Mouse (Mus musculus) hindbrain, embryonic 11.5 days (tissue): ENCODE data around the gene Sox18. TPM values are rescaled to one million over a fixed set of nuclear protein-coding genes. Genes with fewer than 3 reads are reported as not detected.

ENCODE experiments used
- ATAC-seq: fragments of 200-750 bp; cut with Nextera tagmentation; 2 replicates; pipeline ENCODE4 v1.8.0; 2017; ENCODE audit warnings: mild to moderate bottlenecking, moderate TSS enrichment, moderate library complexity; ENCODE audit not compliant: low FRiP score
- DNase-seq: peaks from one replicate; pipeline ENCODE4 v3.0.0-alpha.2; 2015; ENCODE audit warnings: low spot score
- H3K27ac ChIP-seq: fragments of 300-500 bp; sonication (generic); 2 replicates; pipeline ENCODE4 v1.5.1; 2014; ENCODE audit warnings: mild to moderate bottlenecking, low read depth, low read length
- H3K27me3 ChIP-seq: fragments of 300-500 bp; sonication (generic); 2 replicates; pipeline ENCODE4 v1.6.1; 2014; ENCODE audit warnings: mild to moderate bottlenecking, low read length, moderate library complexity, mixed read lengths; ENCODE audit not compliant: control insufficient read depth, insufficient read depth
- H3K36me3 ChIP-seq: fragments of 300-500 bp; sonication (generic); 2 replicates; pipeline ENCODE4 v1.6.1; 2014; ENCODE audit warnings: mild to moderate bottlenecking, low read length, moderate library complexity, mixed read lengths; ENCODE audit not compliant: control insufficient read depth, insufficient read depth
- H3K4me1 ChIP-seq: fragments of 300-500 bp; sonication (generic); replicated peaks from 2 replicates; pipeline ENCODE4 v1.6.1; 2014; ENCODE audit warnings: low read length, mixed read lengths; ENCODE audit not compliant: control insufficient read depth, insufficient read depth
- H3K4me2 ChIP-seq: fragments of 300-500 bp; sonication (generic); replicated peaks from 2 replicates; pipeline ENCODE4 v1.6.1; 2014; ENCODE audit warnings: mild to moderate bottlenecking, low read depth, low read length
- H3K4me3 ChIP-seq: fragments of 300-500 bp; sonication (generic); 2 replicates; pipeline ENCODE4 v1.5.1; 2014; ENCODE audit warnings: low read depth, low read length
- H3K9ac ChIP-seq: fragments of 300-500 bp; sonication (generic); 2 replicates; pipeline ENCODE4 v1.6.1; 2014; ENCODE audit warnings: low read depth, low read length
- H3K9me3 ChIP-seq: fragments of 300-500 bp; sonication (generic); 2 replicates; pipeline ENCODE4 v1.6.1; 2016; ENCODE audit warnings: low read length; ENCODE audit not compliant: control insufficient read depth
- WGBS: fragments of 180-500 bp; shearing (Covaris S2); extraction: QIAGEN DNeasy Blood & Tissue Kit; methylation state at CpG from one replicate; pipeline ENCODE4 v1.1.7; 2014; 5-methylcytosine and 5-hydroxymethylcytosine counted together
- polyA plus RNA-seq: library from polyadenylated mRNA; unstranded; fragments of >200 nt; fragmentation: Nextera tagmentation; extraction: Ambion mirVana; gene quantifications from 2 replicates; pipeline ENCODE4 v1.2.1, GENCODE M21; 2014

The Sox18 gene
- polyA plus RNA-seq = 17.0 and 17.1 TPM in 2 replicates

DNA sequence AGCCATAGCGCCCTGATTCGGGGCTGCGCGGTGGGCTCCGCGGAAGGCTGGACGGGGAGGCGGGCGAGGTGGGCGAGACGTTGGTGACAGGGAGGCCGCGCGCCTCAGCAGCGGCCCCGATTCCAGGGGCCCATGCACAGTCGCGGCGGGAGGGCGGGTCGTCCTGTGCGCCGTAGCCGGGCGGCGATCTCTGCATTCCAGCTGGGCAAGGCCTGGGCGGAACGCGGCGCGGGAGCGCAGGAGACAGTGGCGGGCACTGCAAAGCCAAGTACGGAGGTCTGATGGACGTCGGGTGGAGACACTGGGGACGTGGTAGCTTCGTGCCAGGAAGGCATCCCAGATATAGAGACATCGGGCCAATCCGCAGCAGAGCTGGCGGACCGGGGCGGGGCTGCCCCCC, at the start of gene Sox18:
Gene Sox18, minus strand, starts transcription at position 315 of the 400 bp plus-strand sequence.
- Histone ChIP-seq H3K4me2 (peak within 1 kb of the TSS; percentile 62), H3K27me3 (peaks cover 43% of the 10 kb centered on the region), H3K36me3 (no peaks in the 10 kb centered on the region), H3K9ac (peak within 1 kb of the TSS; percentile 8; the same call in 1 of the 2 replicates), H3K9me3 (no peaks in the 10 kb centered on the region), H3K4me1 (peaks cover 9% of the 10 kb centered on the region; the same call in 1 of the 2 replicates), H3K27ac (no peak within 1 kb of the TSS), H3K4me3 (peak within 1 kb of the TSS; percentile 34)
- 1% methylated on average over 43 of the region's 43 CpGs for WGBS
- peak; percentile 49 for DNase-seq
- ATAC-seq = no peak

DNA sequence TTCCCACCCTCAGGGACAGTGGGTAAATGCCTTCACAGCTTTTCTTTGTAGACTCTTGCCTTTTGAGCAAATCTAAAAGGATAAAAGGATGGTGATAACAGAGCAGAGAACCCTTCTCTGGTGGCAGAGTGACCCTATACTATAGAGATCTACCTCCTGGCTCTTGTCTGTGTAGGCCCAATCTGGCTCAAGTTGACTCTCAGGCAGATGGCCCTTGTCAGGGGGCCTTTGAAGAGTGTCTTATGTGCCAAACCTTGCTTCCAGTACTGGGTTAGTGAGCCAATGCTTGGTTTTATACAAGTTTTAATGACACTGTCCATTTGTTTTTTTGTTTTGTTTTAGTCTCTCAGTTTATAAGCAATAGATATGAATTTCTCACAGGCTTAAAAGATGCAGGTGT, 49.8 kb upstream of the Sox18 start:
- no peak overlapping the region for H3K4me2 ChIP-seq
- no peak overlapping the region for H3K27ac ChIP-seq
- DNase-seq (no peak), ATAC-seq (no peak)
- no peak overlapping the region for H3K9ac ChIP-seq
- H3K9me3 ChIP-seq = no peaks in the 10 kb centered on the region
- H3K4me1 ChIP-seq = no peaks in the 10 kb centered on the region
- H3K36me3 ChIP-seq = no peaks in the 10 kb centered on the region
- H3K27me3 ChIP-seq = no peaks in the 10 kb centered on the region
- H3K4me3 ChIP-seq = no peak overlapping the region

DNA sequence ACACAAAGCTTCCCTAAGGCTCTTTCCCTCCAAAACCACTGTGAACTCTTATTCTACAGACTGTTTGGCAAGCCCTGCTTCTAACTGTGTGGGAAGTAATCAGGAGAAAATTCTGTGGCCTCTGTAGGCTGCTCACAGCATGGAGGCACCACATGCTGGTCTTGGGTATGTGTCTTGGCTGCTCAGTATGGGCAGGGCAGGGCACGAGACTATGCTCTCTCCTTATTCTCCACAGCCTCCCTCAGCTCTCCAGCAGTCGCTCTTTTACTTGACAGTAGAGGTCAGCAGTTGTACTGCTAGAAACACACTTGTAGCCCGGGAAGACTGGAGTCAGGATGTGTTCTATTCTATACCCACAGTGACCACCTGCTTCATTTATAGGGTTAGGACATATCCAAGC, 48.6 kb upstream of the Sox18 start:
- Histone ChIP-seq H3K9me3 (no peaks in the 10 kb centered on the region), H3K4me2 (no peak overlapping the region), H3K4me1 (peaks cover 4% of the 10 kb centered on the region), H3K27ac (no peak overlapping the region), H3K36me3 (no peaks in the 10 kb centered on the region), H3K9ac (no peak overlapping the region), H3K4me3 (no peak overlapping the region), H3K27me3 (no peaks in the 10 kb centered on the region)
- 28% methylated on average over 3 of the region's 3 CpGs for WGBS
- ATAC-seq (no peak), DNase-seq (no peak)

DNA sequence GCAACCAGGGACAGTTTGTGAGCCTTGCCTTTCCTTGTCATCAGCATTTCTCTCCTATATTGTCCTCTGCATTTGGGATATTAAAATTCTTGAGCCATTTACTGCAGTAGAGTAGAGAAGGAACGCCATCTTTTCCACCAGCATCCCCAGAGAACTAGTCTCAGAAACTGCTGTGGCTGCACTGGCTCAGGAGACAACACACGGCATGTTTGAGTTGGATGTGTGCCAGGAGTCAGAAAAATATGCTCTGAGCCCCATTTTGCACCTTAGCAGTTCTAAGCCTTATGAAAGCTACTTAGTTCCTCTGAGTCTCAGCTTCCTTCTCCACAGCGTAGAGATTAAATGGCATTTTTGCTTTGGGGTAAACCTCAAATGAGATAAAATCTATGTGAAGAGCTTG, 45.6 kb upstream of the Sox18 start:
- H3K27me3 ChIP-seq = no peaks in the 10 kb centered on the region
- no peak overlapping the region for H3K4me3 ChIP-seq
- no peaks in the 10 kb centered on the region for H3K9me3 ChIP-seq
- H3K4me2 ChIP-seq = no peak overlapping the region
- H3K27ac ChIP-seq = no peak overlapping the region
- no peaks in the 10 kb centered on the region for H3K36me3 ChIP-seq
- DNase-seq (no peak), ATAC-seq (no peak)
- 77% methylated on average over 3 of the region's 3 CpGs for WGBS
- H3K4me1 ChIP-seq = peaks cover 4% of the 10 kb centered on the region
- H3K9ac ChIP-seq = no peak overlapping the region

DNA sequence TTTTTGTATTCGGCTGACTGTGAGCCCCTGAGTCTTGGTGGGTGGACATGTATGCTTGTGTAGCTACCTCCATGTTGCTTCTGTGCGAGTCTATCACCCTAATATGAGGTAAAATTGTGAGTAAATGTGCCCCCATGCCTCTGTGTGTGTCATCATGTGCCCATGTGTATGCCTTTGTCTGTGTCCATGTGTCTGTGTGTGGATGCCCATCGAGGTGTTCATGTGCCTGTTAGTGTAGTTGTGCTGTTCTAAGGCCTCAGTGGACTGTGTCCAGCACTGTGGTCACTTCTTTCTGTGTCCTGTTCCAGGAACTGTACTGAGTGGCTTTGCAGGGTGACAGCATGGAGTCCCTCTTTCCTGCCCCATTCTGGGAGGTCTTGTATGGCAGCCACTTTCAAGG, 43.9 kb upstream of the Sox18 start:
- Histone ChIP-seq H3K9me3 (no peaks in the 10 kb centered on the region), H3K4me2 (peak overlapping the region; percentile 42), H3K4me3 (peak overlapping the region; percentile 38), H3K4me1 (peaks cover 4% of the 10 kb centered on the region), H3K9ac (peak overlapping the region; percentile 54), H3K27ac (peak overlapping the region; percentile 65; the same call in 1 of the 2 replicates), H3K36me3 (no peaks in the 10 kb centered on the region), H3K27me3 (no peaks in the 10 kb centered on the region)
- 67% methylated on average over 3 of the region's 3 CpGs for WGBS
- DNase-seq (no peak), ATAC-seq (peak; percentile 41)

DNA sequence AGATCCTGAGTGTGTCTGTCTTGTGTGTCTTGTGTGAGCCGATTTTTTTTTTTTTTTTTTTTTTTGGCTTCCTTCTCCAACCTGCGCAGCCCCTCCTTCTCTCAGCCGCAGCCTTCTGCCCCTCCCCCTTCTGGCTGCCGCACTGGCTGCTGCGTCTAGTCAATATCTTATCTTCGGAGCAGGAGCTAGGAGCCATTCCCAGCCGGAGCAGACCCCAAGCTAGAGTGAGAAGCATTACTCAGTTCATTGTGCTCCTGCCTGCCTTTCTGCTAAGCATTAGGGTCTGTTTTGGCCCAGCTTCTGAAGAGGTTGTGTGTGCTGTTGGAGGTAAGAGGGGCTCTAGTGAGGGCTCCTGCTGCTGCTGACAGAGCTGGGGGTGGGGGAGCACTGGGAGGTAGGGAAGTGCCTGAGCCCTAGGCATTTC, 43.5 kb upstream of the Sox18 start, which contains the start of gene Oprl1:
Gene Oprl1, plus strand, starts transcription at position 114 of the 424 bp plus-strand sequence.
- Histone ChIP-seq H3K36me3 (no peaks in the 10 kb centered on the region), H3K4me3 (peak within 1 kb of the TSS; percentile 38), H3K4me2 (peak within 1 kb of the TSS; percentile 42), H3K4me1 (peaks cover 4% of the 10 kb centered on the region), H3K9ac (peak within 1 kb of the TSS; percentile 54), H3K27me3 (no peaks in the 10 kb centered on the region), H3K9me3 (no peaks in the 10 kb centered on the region), H3K27ac (peak within 1 kb of the TSS; percentile 69)
- DNase-seq (peak; percentile 69), ATAC-seq (peak; percentile 69)
- WGBS = under 1% methylated on average over 7 of the region's 7 CpGs

DNA sequence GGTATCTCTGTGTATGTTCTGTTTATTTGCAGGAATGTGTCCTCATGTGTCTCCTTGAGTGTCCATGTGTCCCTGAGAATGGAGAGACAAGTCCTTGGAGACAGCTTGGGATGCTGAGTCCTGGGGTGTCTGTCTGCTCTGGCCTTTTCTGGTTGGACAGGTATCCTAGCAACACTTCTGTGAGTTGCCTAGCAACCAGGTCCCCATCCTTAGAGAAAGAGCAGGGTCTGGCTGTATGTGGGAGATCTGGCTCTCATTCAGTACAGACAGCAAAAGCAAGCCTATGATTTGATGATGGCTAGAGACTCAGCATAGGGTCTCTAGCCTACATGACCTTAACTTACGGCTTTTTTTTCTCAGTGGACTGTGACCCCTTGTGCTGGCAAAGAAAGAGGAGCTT, 42.3 kb upstream of the Sox18 start:
- Histone ChIP-seq H3K4me3 (no peak overlapping the region), H3K4me2 (no peak overlapping the region), H3K27ac (peak overlapping the region; percentile 69), H3K4me1 (peaks cover 4% of the 10 kb centered on the region), H3K9me3 (no peaks in the 10 kb centered on the region), H3K36me3 (no peaks in the 10 kb centered on the region), H3K27me3 (no peaks in the 10 kb centered on the region), H3K9ac (no peak overlapping the region)
- ATAC-seq (peak; percentile 70), DNase-seq (peak; percentile 50)
- 70% methylated on average over 1 of the region's 1 CpGs for WGBS

DNA sequence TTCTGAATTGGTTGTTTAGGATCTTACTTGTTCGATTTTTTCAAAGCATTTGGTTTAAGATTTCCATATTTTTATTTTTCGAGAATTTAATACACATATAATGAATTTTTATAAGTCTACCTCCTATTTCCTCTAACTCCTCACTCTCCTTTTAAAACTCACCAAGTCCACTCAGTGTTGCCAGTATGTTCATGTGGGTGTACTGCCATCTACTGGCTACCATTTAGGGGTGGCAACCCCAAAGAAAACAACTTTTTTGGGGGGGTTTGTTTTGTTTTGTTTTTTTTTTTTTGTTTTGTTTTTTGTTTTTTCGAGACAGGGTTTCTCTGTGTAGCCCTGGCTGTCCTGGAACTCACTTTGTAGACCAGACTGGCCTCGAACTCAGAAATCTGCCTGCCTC, 35.2 kb upstream of the Sox18 start:
- Histone ChIP-seq H3K4me3 (no peak overlapping the region), H3K4me2 (no peak overlapping the region), H3K27ac (no peak overlapping the region), H3K27me3 (no peaks in the 10 kb centered on the region), H3K36me3 (no peaks in the 10 kb centered on the region), H3K4me1 (no peaks in the 10 kb centered on the region), H3K9ac (no peak overlapping the region), H3K9me3 (no peaks in the 10 kb centered on the region)
- ATAC-seq = no peak
- 39% methylated on average over 4 of the region's 4 CpGs for WGBS
- peak; percentile 20 for DNase-seq

DNA sequence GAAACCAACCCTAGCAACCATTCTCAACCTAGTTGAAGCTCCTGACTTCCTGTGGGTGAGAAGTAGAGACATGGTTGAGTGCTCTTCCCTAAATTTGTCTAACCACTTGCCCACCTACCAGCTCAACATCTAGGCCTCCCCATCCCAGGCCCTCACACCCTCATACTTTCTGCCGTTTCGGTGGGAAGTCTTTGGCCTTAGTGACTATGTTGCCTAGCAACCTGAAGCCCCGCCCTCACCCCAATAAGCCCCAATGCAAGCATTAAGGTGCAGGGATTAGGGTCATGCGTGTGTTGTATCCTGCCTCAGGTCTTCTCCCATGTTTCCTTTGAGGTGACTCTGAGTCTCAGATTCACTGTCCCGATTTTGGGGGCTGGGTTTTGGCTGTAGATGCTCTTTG, 26.8 kb upstream of the Sox18 start, which contains the start of gene Lkaaear1:
Gene Lkaaear1, minus strand, starts transcription at position 202 of the 400 bp plus-strand sequence.
- 50% methylated on average over 5 of the region's 5 CpGs for WGBS
- DNase-seq = no peak
- Histone ChIP-seq H3K36me3 (no peaks in the 10 kb centered on the region), H3K27me3 (no peaks in the 10 kb centered on the region), H3K4me3 (no peak within 1 kb of the TSS), H3K4me1 (no peaks in the 10 kb centered on the region), H3K9me3 (no peaks in the 10 kb centered on the region), H3K9ac (no peak within 1 kb of the TSS), H3K4me2 (no peak within 1 kb of the TSS), H3K27ac (no peak within 1 kb of the TSS)
- no peak for ATAC-seq
